Mouse (Mus musculus): Measurements from ENCODE around the gene Snx8.

DNA sequence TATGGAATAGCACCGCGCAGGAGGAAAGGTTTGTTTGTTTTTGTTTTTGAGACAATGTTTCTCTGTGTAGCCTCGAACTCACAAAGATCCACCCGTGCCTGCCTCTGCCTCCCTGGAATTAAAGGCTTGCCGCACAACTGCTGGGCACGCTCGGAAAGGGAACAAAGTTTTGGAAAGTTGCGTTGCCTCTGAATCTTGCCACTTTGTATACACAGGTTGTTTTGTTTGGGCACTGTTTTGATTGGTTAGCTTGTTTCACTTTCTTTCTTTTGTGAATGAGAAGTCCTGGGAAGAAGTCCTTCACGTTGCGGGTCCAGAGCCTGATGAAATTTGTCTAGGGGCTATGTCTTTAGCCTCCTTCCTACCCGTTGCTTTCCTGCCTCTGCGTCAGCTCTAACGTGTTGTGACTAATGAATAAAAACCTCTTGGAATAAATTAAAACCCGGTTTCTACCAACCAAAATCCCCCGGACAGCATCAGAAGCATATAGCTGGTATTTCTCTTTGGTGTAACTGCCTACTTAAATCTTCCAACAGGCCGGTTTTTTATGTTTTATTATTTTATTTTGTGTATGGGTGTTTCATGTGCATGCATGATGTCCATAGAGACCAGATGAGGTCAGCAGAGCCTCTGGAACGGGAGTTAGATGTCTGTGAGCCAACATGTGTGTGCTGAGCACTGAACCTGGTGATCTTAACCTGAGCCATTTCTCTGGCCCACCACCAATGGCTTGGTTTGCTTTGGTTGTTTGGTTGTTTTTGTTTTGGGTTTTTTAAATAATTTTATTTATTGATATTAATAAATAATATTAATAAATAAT, 67.1 kb downstream of the Snx8 start:
- TF ChIP-seq CTCF (IDR thresholded peaks at IDR 0.05; ENCODE audit: extremely low read depth, insufficient read depth, low read length), result no peak
- no peak for TF ChIP-seq POLR2A (IDR thresholded peaks at IDR 0.05; ENCODE audit: extremely low read depth, insufficient read depth, low read length)
